Mouse (Mus musculus): ENCODE measurements around the gene Sept3.

GRCm38 (mm10) chr15:82255248-82255647 is 19.4 kb upstream of the Sept3 start:
- TF ChIP-seq CTCF (IDR thresholded peaks at IDR 0.05; ENCODE audit: control insufficient read depth, insufficient read depth, low read length) (no peak), POLR2A (IDR thresholded peaks at IDR 0.05; ENCODE audit: borderline replicate concordance, control insufficient read depth, low read depth, low read length) (no peak)
